Mouse (Mus musculus): ENCODE measurements around the gene Fkbp1b. TPM values are rescaled to one million over a fixed set of nuclear protein-coding genes. Genes with fewer than 3 reads are reported as not detected.

Fkbp1b gene
- 18.0 TPM for polyA plus RNA-seq (2014; fragmentation: Illumina TruSeq; extraction: RNeasy Lipid Tissue Mini Kit (QIAGEN cat#74804); ENCODE audit: low read depth, low replicate concordance)

DNA sequence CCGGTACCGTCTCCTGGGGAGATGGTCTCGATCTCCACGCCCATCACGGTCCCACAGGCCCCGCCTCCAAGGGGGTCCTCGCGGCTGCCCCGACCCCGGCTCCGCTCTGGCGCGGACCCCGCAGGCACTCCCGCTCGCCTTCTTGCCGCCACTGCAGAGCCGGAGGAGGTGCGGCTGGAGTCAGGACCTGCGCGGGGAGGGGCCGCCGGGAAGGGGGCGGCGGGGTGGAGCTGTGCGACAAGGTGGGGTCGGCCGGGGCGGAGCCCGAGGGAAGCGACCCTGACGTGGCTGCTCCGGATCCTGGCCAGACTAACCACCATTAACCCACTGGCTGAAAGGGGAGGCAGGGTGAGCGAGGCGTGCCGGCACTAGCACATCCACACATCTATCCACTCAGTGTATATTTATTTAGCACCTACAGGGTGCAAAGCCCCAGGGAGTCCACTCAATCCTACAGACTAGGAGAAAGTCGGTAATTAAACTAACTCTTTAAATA, at the start of gene Fkbp1b:
Gene Fkbp1b, minus strand, starts transcription at position 200 of the 496 bp plus-strand sequence.

DNA sequence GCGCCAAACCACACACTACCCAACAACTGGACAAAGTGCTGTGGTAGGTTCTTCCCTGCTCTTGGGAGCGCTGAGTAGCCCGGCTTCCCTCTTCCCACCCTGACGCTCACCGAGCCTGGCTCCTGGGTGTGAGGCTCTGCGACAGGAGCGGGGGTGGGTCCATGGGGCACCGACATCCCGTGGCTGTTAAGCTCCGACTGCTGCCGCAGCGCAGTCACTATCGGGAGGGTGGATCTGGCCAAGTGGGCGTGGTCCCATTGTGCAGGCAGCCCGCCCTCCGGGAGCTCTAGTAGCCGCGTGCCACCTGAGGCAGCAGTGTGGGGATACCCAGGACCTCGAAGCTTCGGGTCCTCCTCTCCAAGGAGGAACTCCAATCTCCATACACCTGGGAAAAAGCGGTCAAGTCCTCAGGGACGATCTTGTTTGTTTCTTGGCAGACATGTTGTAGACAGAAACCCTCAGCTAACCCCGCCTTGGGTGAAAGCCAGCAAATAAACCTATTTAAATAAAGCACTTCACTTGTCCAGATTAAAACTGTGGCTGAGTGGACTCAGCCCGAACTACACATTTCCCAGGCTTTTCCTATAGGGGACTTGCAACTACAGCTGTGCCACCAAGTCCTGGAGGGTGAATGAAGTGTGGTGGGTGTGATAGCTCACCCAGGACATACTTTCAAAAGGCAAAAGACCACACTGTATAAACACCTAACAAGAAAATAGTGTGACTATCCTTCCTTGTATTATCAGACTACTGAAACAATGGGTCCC, 33.0 kb upstream of the Fkbp1b start, which contains the start of gene Mfsd2b:
Gene Mfsd2b, minus strand, starts transcription at position 199 of the 767 bp plus-strand sequence.

GRCm38 (mm10) chr12:4842890-4843597, 1.7 kb upstream of the Fkbp1b start, which contains the start of gene Wdcp:
Wdcp (plus strand) TSS chr12:4843303.

GRCm38 (mm10) chr12:4817361-4818101, 23.9 kb downstream of the Fkbp1b start, which contains the start of gene Sf3b6:
Sf3b6 (plus strand) TSS chr12:4817544.

Other genes with a start within 250 kb of the Fkbp1b start
- 180 TPM for gene Itsn2, start 249.0 kb downstream of the Fkbp1b start, polyA plus RNA-seq (2014; fragmentation: Illumina TruSeq; extraction: RNeasy Lipid Tissue Mini Kit (QIAGEN cat#74804); ENCODE audit: low read depth, low replicate concordance)
- gene Gm3625, start 248.7 kb downstream of the Fkbp1b start, polyA plus RNA-seq (2014; fragmentation: Illumina TruSeq; extraction: RNeasy Lipid Tissue Mini Kit (QIAGEN cat#74804); ENCODE audit: low read depth, low replicate concordance) = not detected
- gene Fam228a, start 103.2 kb downstream of the Fkbp1b start, polyA plus RNA-seq (2014; fragmentation: Illumina TruSeq; extraction: RNeasy Lipid Tissue Mini Kit (QIAGEN cat#74804); ENCODE audit: low read depth, low replicate concordance) = not detected
- gene Pfn4, start 72.6 kb downstream of the Fkbp1b start, polyA plus RNA-seq (2014; fragmentation: Illumina TruSeq; extraction: RNeasy Lipid Tissue Mini Kit (QIAGEN cat#74804); ENCODE audit: low read depth, low replicate concordance) = 0.76 TPM
- 1.4 TPM for gene Fam228b, start 72.3 kb downstream of the Fkbp1b start, polyA plus RNA-seq (2014; fragmentation: Illumina TruSeq; extraction: RNeasy Lipid Tissue Mini Kit (QIAGEN cat#74804); ENCODE audit: low read depth, low replicate concordance)
- gene Sf3b6, start 24.0 kb downstream of the Fkbp1b start, polyA plus RNA-seq (2014; fragmentation: Illumina TruSeq; extraction: RNeasy Lipid Tissue Mini Kit (QIAGEN cat#74804); ENCODE audit: low read depth, low replicate concordance) = 285 TPM
- gene Wdcp, start 1.7 kb upstream of the Fkbp1b start, polyA plus RNA-seq (2014; fragmentation: Illumina TruSeq; extraction: RNeasy Lipid Tissue Mini Kit (QIAGEN cat#74804); ENCODE audit: low read depth, low replicate concordance) = 3.1 TPM
- gene Mfsd2b, start 32.8 kb upstream of the Fkbp1b start, polyA plus RNA-seq (2014; fragmentation: Illumina TruSeq; extraction: RNeasy Lipid Tissue Mini Kit (QIAGEN cat#74804); ENCODE audit: low read depth, low replicate concordance) = 1.9 TPM
- gene Ubxn2a, start 66.1 kb upstream of the Fkbp1b start, polyA plus RNA-seq (2014; fragmentation: Illumina TruSeq; extraction: RNeasy Lipid Tissue Mini Kit (QIAGEN cat#74804); ENCODE audit: low read depth, low replicate concordance) = 230 TPM
- gene Atad2b, start 75.8 kb upstream of the Fkbp1b start, polyA plus RNA-seq (2014; fragmentation: Illumina TruSeq; extraction: RNeasy Lipid Tissue Mini Kit (QIAGEN cat#74804); ENCODE audit: low read depth, low replicate concordance) = 39.9 TPM